Mouse (Mus musculus) kidney, postnatal 36 days (tissue): ENCODE measurements around the gene Krcc1.

Source experiments
- DNase-seq, 2 experiments: peaks; one replicate each; pipeline ENCODE4 v3.0.0; 2021 to 2022; ENCODE audit warnings: mixed read lengths in 2 of 2

The Krcc1 gene

GRCm38 (mm10) chr6:71332236-71332965 lies 60.9 kb downstream of the Krcc1 start:
- DNase-seq = no peak

- no peak for DNase-seq
Observed at GRCm38 (mm10) chr6:71333031-71333430, 61.6 kb downstream of the Krcc1 start.

DNA sequence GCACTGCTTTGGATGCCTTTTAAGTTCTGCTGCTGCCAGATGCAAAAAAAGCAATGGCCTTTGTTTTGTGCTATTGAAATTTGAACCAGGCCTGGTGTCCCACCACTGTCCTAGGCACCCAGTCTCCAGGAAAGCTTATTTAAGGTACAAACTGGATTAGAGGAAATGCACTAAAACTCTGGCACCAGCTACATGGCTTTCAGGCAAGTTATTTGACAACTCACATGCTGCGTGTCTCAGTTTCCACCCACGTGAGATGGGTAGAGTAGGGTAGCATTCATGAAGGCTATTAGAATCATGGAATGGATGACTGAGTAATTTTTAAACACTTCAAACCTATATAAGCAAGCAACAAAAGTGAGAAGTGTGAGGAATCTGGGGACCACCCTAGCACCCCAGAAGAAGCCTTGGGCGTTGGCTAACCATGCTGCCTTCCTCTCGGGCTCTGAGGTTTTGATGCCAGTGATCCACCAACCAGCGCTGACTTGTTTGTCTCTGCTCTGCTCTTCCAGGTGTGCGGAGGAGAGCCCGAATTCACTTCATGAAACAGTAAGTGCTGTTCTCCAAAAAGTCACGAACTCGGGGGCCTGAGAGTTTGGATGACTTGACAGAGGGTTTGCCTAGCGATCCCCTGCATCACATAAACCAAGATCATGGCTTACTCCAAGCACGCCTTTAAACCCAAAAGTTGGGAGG lies 62.2 kb downstream of the Krcc1 start:
- no peak for DNase-seq
